Mouse (Mus musculus) forebrain, embryonic 14.5 days (tissue): ENCODE data around the gene Eif1ax. TPM values are rescaled to one million over a fixed set of nuclear protein-coding genes. Genes with fewer than 3 reads are reported as not detected.

ENCODE experiments used
- ATAC-seq: fragments of 200-750 bp; cut with Nextera tagmentation; 2 replicates; pipeline ENCODE4 v1.8.0; 2017; ENCODE audit warnings: mild to moderate bottlenecking, moderate library complexity
- DNase-seq: peaks from one replicate; pipeline ENCODE4 v3.0.0-alpha.2; 2015; ENCODE audit warnings: low spot score
- H3K27ac ChIP-seq: fragments of 300-500 bp; sonication (generic); 2 replicates; pipeline ENCODE4 v1.5.1; 2014; ENCODE audit warnings: low read depth, mild to moderate bottlenecking, control low read depth, low read length, moderate library complexity
- H3K27me3 ChIP-seq: fragments of 300-500 bp; sonication (generic); replicated peaks from 2 replicates; pipeline ENCODE4 v1.6.1; 2014; ENCODE audit warnings: low read length, control low read depth, mixed read lengths; ENCODE audit not compliant: control insufficient read depth, insufficient read depth
- H3K36me3 ChIP-seq: fragments of 300-500 bp; sonication (generic); 2 replicates; pipeline ENCODE4 v1.6.1; 2014; ENCODE audit warnings: low read length, control low read depth; ENCODE audit not compliant: control insufficient read depth, insufficient read depth
- H3K4me1 ChIP-seq: fragments of 300-500 bp; sonication (generic); 2 replicates; pipeline ENCODE4 v1.6.1; 2014; ENCODE audit warnings: antibody characterized with exemption, low read length, control low read depth; ENCODE audit not compliant: control insufficient read depth, insufficient read depth
- H3K4me2 ChIP-seq: fragments of 300-500 bp; sonication (generic); 2 replicates; pipeline ENCODE4 v1.6.1; 2014; ENCODE audit warnings: mild to moderate bottlenecking, control low read depth, low read length
- H3K4me3 ChIP-seq: fragments of 300-500 bp; sonication (generic); 2 replicates; pipeline ENCODE4 v1.5.1; 2014; ENCODE audit warnings: low read depth, low read length, control low read depth
- H3K9ac ChIP-seq: fragments of 300-500 bp; sonication (generic); 2 replicates; pipeline ENCODE4 v1.6.1; 2014; ENCODE audit warnings: mild to moderate bottlenecking, low read length, control low read depth, moderate library complexity
- H3K9me3 ChIP-seq: fragments of 300-500 bp; sonication (generic); replicated peaks from 2 replicates; pipeline ENCODE4 v1.6.1; 2016; ENCODE audit warnings: low read length, control low read depth, mixed read lengths; ENCODE audit not compliant: control insufficient read depth
- WGBS: fragments of 180-500 bp; shearing (Covaris S2); extraction: QIAGEN DNeasy Blood & Tissue Kit; methylation state at CpG from one replicate; pipeline ENCODE4 v1.1.7; 2014; 5-methylcytosine and 5-hydroxymethylcytosine counted together
- polyA plus RNA-seq: library from polyadenylated mRNA; unstranded; fragments of >200 nt; fragmentation: Nextera tagmentation; extraction: Ambion mirVana; gene quantifications from 2 replicates; pipeline ENCODE4 v1.2.1, GENCODE M21; 2014

Gene Eif1ax
- 114 and 123 TPM in 2 replicates for polyA plus RNA-seq

GRCm38 (mm10) chrX:159371831-159372752 is at the start of gene Eif1ax:
Gene Eif1ax, plus strand, starts transcription at chrX:159372178.
- ATAC-seq (peak; percentile 97), DNase-seq (peak; percentile 88)
- peak within 1 kb of the TSS; percentile 51 for H3K4me2 ChIP-seq
- H3K9me3 ChIP-seq: no peaks in the 10 kb centered on the region
- WGBS: 39% methylated on average over 55 of the region's 76 CpGs
- peak within 1 kb of the TSS; percentile 65 for H3K27ac ChIP-seq
- H3K9ac ChIP-seq: peak within 1 kb of the TSS; percentile 71
- peak within 1 kb of the TSS; percentile 59 for H3K4me3 ChIP-seq
- no peaks in the 10 kb centered on the region for H3K27me3 ChIP-seq
- H3K4me1 ChIP-seq: no peaks in the 10 kb centered on the region
- 0 out of 2 replicates have a peak, but pooled peaks cover 3% of the 10 kb centered on the region for H3K36me3 ChIP-seq

DNA sequence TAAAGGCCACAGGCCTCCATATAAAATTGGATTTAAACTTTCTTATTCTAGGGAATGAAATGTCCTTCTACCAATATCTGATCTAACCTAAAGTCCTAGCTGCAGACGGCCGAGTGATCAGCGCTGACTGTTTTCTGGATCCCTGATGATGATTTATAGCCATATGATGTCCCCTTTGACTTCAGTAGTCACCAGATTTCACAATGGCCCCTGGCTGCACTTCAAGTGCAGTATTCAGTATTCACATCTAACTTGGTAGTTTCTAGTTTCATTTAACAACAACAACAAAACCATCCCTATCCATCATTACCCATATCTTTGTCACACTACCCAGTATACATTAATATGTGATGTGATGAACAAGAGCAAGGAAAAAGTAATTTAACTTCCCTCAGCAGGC is 7.5 kb upstream of the Eif1ax start:
- WGBS: 93% methylated on average over 3 of the region's 3 CpGs
- Histone ChIP-seq H3K36me3 (peaks cover 6% of the 10 kb centered on the region; the same call in 1 of the 2 replicates), H3K9me3 (no peaks in the 10 kb centered on the region), H3K9ac (no peak overlapping the region), H3K4me3 (no peak overlapping the region), H3K4me2 (no peak overlapping the region), H3K27me3 (no peaks in the 10 kb centered on the region), H3K27ac (no peak overlapping the region), H3K4me1 (no peaks in the 10 kb centered on the region)
- ATAC-seq: no peak
- no peak for DNase-seq

GRCm38 (mm10) chrX:159372753-159373144 is 771 bp downstream of the Eif1ax start:
- 39% methylated on average over 9 of the region's 9 CpGs for WGBS
- Histone ChIP-seq H3K27ac (no peak overlapping the region), H3K9ac (peak overlapping the region; percentile 71), H3K4me3 (peak overlapping the region; percentile 59), H3K36me3 (0 out of 2 replicates have a peak, but pooled peaks cover 5% of the 10 kb centered on the region), H3K27me3 (no peaks in the 10 kb centered on the region), H3K9me3 (no peaks in the 10 kb centered on the region), H3K4me1 (no peaks in the 10 kb centered on the region), H3K4me2 (peak overlapping the region; percentile 51)
- ATAC-seq: no peak; the same call in 1 of the 2 replicates
- DNase-seq: no peak

DNA sequence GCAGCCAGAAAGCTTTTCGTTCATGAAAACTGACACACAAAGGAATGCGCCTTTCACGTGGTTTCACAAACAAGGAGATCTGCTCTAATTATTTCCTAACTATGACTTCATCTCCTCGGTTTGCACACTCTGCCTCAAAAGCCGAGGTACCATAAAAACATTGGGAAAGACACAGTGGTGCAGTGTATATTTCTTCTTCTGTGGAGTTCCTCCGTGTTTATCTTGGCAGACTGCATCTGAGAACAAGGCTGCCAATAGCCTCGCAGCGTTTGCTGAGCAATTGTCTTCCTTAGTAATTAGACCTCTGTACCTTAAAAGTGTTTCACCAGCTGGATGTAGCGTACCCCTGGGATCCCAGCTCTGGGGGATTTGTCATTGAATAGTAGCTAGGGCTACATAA is 15.1 kb downstream of the Eif1ax start:
- no peaks in the 10 kb centered on the region for H3K27me3 ChIP-seq
- DNase-seq: no peak
- no peak overlapping the region for H3K27ac ChIP-seq
- H3K4me1 ChIP-seq: no peaks in the 10 kb centered on the region
- no peak overlapping the region for H3K4me2 ChIP-seq
- no peaks in the 10 kb centered on the region for H3K9me3 ChIP-seq
- ATAC-seq: no peak
- no peak overlapping the region for H3K4me3 ChIP-seq
- H3K36me3 ChIP-seq: peaks cover 8% of the 10 kb centered on the region
- H3K9ac ChIP-seq: no peak overlapping the region
- WGBS: 71% methylated on average over 9 of the region's 9 CpGs

DNA sequence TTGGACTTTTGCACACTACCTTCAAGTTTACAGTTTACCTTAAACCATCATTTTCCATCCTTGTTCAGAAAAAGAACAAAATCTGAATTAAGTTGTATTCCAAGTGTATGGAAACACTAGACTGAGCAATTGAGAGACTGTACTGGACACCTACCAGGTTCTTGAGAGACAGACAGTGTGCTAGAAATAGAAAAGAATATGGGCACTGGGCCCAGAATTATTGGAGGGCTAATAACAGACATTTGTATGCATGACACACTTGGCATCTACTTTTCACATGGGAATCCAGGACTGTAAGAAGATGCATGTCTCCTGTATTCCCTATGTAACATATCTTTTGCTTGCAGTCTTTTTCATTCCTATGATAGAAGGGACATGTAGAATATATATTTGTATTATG is 17.0 kb downstream of the Eif1ax start:
- Histone ChIP-seq H3K4me2 (no peak overlapping the region), H3K4me3 (no peak overlapping the region), H3K4me1 (no peaks in the 10 kb centered on the region), H3K9ac (no peak overlapping the region), H3K36me3 (peaks cover 3% of the 10 kb centered on the region; the same call in 1 of the 2 replicates), H3K27me3 (no peaks in the 10 kb centered on the region), H3K9me3 (no peaks in the 10 kb centered on the region), H3K27ac (no peak overlapping the region)
- no peak for DNase-seq
- ATAC-seq: no peak

- Histone ChIP-seq H3K4me2 (no peak overlapping the region), H3K9ac (no peak overlapping the region), H3K9me3 (no peaks in the 10 kb centered on the region), H3K36me3 (peaks cover 3% of the 10 kb centered on the region; the same call in 1 of the 2 replicates), H3K4me3 (no peak overlapping the region), H3K27ac (no peak overlapping the region), H3K27me3 (no peaks in the 10 kb centered on the region), H3K4me1 (no peaks in the 10 kb centered on the region)
- ATAC-seq (no peak), DNase-seq (no peak)
- 80% methylated on average over 6 of the region's 6 CpGs for WGBS
Observed at GRCm38 (mm10) chrX:159390347-159390962, 18.5 kb downstream of the Eif1ax start.

- Histone ChIP-seq H3K9ac (no peak overlapping the region), H3K4me2 (no peak overlapping the region), H3K4me3 (no peak overlapping the region), H3K4me1 (no peaks in the 10 kb centered on the region), H3K27ac (no peak overlapping the region), H3K36me3 (no peaks in the 10 kb centered on the region), H3K27me3 (no peaks in the 10 kb centered on the region), H3K9me3 (no peaks in the 10 kb centered on the region)
- DNase-seq (no peak), ATAC-seq (no peak)
- 74% methylated on average over 3 of the region's 3 CpGs for WGBS
Observed at GRCm38 (mm10) chrX:159391239-159391638, 19.3 kb downstream of the Eif1ax start.

DNA sequence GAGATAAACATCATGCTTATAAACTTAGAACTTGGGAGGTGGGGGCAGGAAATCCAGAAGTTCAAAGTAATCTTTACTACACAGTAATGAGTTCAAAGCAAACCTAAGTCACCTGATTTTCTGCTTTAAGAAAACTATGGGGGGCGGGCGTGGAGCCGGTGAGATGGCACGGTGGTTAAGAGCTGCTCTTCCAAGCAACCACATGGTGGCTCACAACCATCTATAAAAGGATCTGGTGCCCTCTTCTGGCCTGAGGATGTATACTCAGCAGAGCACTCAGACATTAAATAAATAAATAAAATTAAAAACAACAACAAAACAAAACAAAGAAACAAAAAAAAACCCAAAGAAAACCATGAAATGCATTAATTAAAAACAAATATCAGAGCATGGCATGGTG is 37.3 kb downstream of the Eif1ax start:
- Histone ChIP-seq H3K36me3 (no peaks in the 10 kb centered on the region), H3K27ac (no peak overlapping the region), H3K9me3 (no peaks in the 10 kb centered on the region), H3K4me2 (no peak overlapping the region), H3K4me1 (no peaks in the 10 kb centered on the region), H3K27me3 (no peaks in the 10 kb centered on the region), H3K9ac (no peak overlapping the region), H3K4me3 (no peak overlapping the region)
- DNase-seq: peak; percentile 50
- ATAC-seq: no peak
- 35% methylated on average over 4 of the region's 4 CpGs for WGBS
